Mouse (Mus musculus) NIH3T3 (cell line): Measurements from ENCODE around the gene Cd5.

ENCODE experiments used
- DNase-seq: peaks from one replicate; pipeline ENCODE4 v3.0.0-alpha.2; 2012; ENCODE audit warnings: low read depth

The Cd5 gene

GRCm38 (mm10) chr19:10701013-10701726 is 37.6 kb downstream of the Cd5 start:
- peak; percentile 51 for DNase-seq

- DNase-seq = no peak
These were observed 39.0 kb downstream of the Cd5 start for GRCm38 (mm10) chr19:10699851-10700250.

- DNase-seq = no peak
These were observed 40.4 kb downstream of the Cd5 start for GRCm38 (mm10) chr19:10698131-10698991.

- DNase-seq = no peak
These were observed 43.0 kb downstream of the Cd5 start for GRCm38 (mm10) chr19:10695801-10696200.

- DNase-seq = no peak
These were observed 44.7 kb downstream of the Cd5 start for GRCm38 (mm10) chr19:10693926-10694682.

GRCm38 (mm10) chr19:10692361-10692760 is 46.4 kb downstream of the Cd5 start:
- DNase-seq = no peak

GRCm38 (mm10) chr19:10691660-10692059 is 47.1 kb downstream of the Cd5 start:
- DNase-seq = no peak

GRCm38 (mm10) chr19:10691121-10691520 is 47.7 kb downstream of the Cd5 start:
- no peak for DNase-seq

- DNase-seq = peak; percentile 83
These were observed 48.5 kb downstream of the Cd5 start for GRCm38 (mm10) chr19:10690336-10690735.

- peak; percentile 87 for DNase-seq
These were observed 49.2 kb downstream of the Cd5 start for GRCm38 (mm10) chr19:10689470-10690166.

GRCm38 (mm10) chr19:10688537-10689352 is 50.1 kb downstream of the Cd5 start, which contains the start of gene Vps37c:
Gene Vps37c (plus strand): TSS chr19:10688735.
- DNase-seq = peak; percentile 98

- no peak for DNase-seq
These were observed 53.1 kb downstream of the Cd5 start for GRCm38 (mm10) chr19:10685727-10686126.

- no peak for DNase-seq
These were observed 53.7 kb downstream of the Cd5 start for GRCm38 (mm10) chr19:10685081-10685480.

- peak; percentile 55 for DNase-seq
These were observed 57.2 kb downstream of the Cd5 start for GRCm38 (mm10) chr19:10681571-10681970.

GRCm38 (mm10) chr19:10678772-10679067 is 60.1 kb downstream of the Cd5 start:
- DNase-seq = no peak

- DNase-seq = peak; percentile 94
These were observed 60.7 kb downstream of the Cd5 start, which contains the start of gene Pga5 for GRCm38 (mm10) chr19:10677915-10678771. Gene Pga5 (minus strand): TSS chr19:10678071.

GRCm38 (mm10) chr19:10676656-10677055 is 62.1 kb downstream of the Cd5 start:
- no peak for DNase-seq

- no peak for DNase-seq
These were observed 65.5 kb downstream of the Cd5 start for GRCm38 (mm10) chr19:10673275-10673674.

GRCm38 (mm10) chr19:10671854-10672417 is 66.9 kb downstream of the Cd5 start:
- no peak for DNase-seq

- DNase-seq = no peak
These were observed 67.5 kb downstream of the Cd5 start for GRCm38 (mm10) chr19:10671319-10671718.
